Mouse (Mus musculus) thymus, postnatal 36 days (tissue): Measurements from ENCODE around the gene Pigt.

ENCODE experiments used
- DNase-seq, 2 experiments: peaks; one replicate each; pipeline ENCODE4 v3.0.0; 2022; ENCODE audit warnings: mixed read lengths in 2 of 2

Pigt gene

GRCm38 (mm10) chr2:164496847-164497690, at the start of gene Pigt:
TSS of gene Pigt (plus strand) at chr2:164497520.
- DNase-seq: peak; percentile 85

- DNase-seq: no peak
Measured at GRCm38 (mm10) chr2:164448140-164448539, 49.2 kb upstream of the Pigt start.

DNA sequence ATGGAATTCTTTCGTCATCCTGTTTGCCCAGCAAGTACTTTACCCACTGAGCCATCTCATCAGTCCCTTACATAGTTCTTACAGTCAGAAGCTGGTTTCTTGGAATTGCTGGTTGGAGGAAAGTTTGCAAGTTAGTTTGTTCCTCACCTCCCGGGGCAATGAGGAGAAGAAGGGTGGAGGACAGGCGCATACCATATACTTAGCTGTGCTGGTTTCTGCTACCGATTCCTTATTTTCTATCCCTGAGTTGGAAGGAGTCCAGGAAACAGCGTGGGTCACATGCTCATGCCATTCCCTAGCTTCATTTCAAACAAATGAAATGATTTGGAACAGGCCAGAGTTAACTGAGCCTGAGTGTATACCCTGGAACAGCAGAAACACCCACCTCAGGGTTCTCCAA, 48.4 kb upstream of the Pigt start:
- DNase-seq: no peak

- DNase-seq: no peak
Measured at GRCm38 (mm10) chr2:164449341-164450042, 47.8 kb upstream of the Pigt start.

GRCm38 (mm10) chr2:164452000-164452676, 45.2 kb upstream of the Pigt start:
- no peak for DNase-seq

- no peak for DNase-seq
Measured at GRCm38 (mm10) chr2:164453047-164453757, 44.1 kb upstream of the Pigt start.

DNA sequence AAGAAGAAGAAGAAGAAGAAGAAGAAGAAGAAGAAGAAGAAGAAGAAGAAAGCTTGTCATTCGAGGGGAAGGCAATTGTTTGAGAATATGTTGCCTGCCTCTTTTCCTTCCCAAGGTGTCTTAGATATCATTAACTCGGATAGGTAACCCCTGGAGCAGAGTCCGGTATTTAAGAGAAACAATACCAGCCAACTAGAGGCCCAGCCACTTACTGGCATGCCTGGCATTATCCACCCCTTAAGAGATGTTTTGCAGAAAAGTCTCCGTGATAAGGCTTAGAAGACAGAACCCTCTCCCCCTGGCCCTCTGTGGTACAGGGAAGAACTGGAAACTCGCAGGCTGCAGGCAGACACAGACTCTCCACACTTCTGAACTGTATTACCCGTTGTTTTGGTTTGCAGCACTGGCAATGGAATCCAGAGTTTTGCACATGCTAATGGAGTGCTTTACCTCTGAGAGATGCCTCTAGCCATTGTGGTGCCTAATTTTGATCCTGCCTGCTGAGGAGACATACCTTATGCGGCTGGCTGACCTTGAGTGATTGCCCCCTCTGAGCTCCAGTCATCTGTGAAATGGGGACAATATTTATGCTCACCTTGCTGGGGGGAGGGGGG, 43.3 kb upstream of the Pigt start:
- no peak for DNase-seq

GRCm38 (mm10) chr2:164454846-164455245, 42.5 kb upstream of the Pigt start:
- DNase-seq: no peak

DNA sequence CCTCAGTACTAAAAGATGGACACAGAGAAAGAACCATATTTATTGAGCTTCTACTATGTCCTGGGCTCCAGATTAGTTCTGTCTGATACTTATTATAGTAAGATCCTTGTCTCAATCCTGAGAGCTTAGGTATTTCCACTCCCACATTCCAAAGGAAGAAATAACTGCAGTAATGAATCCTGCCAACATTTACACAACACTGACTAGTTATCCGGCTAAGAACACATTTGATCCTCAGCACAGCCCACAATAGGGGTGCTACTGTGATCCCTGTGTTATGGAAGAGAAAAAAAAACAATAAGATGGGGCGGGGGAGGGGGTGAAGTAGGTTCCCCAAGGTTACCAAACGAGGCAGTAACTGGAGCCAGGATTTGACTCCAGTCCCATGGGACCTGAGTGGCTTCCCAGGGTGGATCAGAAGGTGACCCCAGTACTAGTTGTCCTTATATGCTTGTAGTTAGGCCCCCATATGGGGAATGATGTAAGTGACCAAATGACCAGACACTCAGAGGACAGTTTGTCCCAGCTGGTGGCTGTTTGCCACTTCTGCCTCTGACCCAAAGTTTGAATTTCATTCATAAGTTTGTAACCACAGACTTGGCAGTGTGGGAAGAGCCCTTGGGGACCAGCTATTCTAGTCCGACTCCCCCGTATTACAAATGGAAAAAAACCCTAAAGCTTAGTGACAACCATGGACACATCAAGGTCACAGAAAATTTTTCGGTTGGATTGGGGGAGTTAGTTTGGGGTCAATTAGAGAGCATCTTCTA, 41.7 kb upstream of the Pigt start:
- DNase-seq: no peak

DNA sequence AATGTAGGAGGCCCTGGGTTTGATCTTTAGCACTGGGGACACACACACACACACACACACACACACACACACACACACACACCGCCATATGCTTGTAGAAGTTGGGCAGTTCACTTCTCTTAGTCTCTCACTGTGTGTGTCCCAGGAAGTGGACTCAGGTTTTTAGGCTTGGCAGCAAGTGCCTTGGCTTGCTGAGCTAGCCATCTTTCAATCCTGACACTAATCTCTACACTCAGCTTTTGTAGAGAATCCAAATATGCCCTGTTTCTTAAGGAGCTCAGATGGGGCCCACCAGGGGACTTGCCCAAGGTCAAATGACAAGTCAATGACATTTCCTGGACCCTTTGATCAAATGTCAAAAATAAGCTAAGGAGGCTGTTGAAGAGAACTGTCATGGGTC, 40.9 kb upstream of the Pigt start:
- no peak for DNase-seq

DNA sequence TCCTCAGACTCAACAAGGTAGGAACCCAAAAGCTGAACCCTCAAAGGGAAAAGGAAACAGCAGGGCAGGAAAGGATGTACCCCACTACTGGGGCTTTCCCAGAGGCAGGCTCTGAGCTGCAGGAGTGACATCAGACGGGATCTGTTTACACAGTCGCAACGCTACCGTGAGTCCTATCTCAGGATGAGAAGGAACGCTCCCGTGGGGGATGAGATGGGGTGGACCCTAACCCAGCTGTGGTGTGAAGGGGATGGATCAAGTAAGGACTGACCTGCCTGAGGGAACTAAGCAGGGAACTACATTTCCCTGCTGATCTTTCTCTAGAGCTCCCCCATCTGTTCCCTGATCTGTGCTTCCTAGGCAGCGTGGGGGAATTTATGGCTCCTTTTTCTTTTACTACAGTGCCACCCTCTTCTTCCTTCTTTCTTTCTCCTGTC, 40.4 kb upstream of the Pigt start, which contains the start of gene Sys1:
Gene Sys1, plus strand, starts transcription at position 101 of the 437 bp plus-strand sequence.
- DNase-seq: no peak

DNA sequence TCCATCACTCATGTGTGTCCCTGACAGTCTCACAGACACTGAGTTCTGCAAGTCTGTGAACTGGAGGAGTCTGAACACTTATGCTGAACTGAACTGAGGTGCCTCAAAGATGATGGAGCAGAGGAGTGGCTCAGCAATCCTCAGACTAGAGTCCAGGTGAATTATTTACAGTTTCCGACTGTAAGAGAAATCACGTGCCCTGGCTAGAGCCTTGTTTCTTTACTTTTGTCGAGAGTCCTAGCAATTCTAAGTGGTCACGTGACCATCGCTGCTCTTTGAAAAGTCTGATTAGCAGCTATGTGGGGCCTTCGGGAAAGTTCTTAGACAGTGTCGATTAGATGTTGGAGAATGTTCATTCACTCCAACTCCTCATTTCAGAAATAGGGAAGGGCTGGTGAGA, 39.4 kb upstream of the Pigt start:
- DNase-seq: no peak

DNA sequence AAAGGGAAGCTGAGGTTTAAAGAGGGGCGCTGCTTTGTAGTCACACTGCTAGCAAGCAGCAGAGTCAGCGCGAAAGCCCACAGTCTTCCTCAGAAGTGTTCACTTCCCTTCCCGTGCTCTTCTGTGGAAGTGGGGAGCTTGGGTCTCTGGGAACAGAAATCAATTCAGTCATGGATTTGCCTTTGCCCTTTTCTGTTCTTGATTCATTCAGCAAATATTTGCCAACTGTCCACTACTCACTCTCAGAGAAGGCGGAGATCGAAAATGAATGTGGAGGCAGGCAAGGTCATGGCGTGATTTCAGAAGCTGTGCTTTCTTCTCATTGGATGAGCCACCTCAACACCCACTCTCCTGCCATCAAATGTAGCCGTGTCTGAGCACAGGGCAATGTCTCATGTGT, 38.8 kb upstream of the Pigt start:
- no peak for DNase-seq

- peak; percentile 91 to 96 for DNase-seq
Measured at GRCm38 (mm10) chr2:164460745-164461551, 36.4 kb upstream of the Pigt start, which contains the start of gene Gm20458. TSS of gene Gm20458 (plus strand) at chr2:164460967.

DNA sequence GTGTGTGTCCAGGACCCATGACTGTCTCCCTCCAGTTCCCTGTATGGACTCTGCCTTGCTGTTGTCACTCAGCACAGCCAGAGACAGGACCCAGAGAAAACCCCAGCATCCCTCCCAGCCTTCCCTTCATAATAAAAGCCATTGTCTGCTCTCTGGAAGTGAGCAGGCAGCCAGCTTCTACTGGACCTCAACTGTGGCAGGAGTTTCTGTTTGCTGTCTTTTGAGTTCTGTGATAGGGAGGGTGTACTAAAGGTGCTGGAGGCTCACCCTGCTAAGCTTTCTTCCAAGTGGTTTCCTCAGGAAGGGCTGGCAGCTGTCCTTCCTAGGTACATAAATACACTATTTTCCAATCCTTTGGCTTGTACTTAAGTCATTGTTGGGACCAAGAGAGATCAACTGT, 32.2 kb upstream of the Pigt start:
- DNase-seq: no peak

- DNase-seq: no peak
Measured at GRCm38 (mm10) chr2:164466787-164467186, 30.5 kb upstream of the Pigt start.

DNA sequence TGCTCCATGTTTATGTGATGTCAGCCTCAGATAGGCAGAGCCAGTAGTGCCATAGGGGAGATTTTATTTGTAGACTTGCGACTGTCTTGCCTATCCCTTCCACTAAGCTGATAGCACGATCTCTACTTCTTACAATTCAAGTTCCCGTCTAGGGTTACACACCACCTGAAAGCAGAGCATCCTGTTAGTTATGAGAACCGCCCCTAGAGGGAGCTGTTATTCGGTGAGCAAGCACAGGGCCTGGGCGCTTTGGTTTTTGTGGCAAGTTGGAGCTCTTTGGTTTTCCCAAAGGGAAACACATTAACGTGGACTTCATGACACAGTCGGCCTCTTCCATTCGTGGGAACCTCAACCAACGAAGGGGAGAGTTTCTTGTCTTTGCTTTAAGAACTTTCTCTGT, 27.1 kb upstream of the Pigt start:
- peak; percentile 27 to 28 for DNase-seq

DNA sequence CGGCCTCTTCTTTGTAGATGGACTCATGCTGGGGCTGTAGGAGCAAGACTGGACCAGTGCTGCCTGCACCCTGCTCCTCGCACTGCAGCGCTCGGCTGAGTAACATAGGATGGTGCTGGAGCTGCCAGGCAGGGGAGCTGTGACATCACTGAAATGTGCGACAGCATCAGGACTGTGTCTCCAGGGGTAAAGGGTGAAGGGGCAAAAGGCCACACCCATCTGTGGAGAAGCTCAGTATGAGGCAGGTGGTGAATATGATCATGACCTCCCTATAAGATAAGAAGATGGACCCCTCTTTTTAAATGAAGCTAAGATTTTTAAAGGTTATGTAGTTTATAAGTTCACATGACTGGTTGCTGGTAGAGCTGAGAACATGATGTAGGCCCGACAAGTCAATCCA, 23.7 kb upstream of the Pigt start, which contains the start of gene Trp53tg5:
Gene Trp53tg5, minus strand, starts transcription at position 101 of the 400 bp plus-strand sequence.
- no peak for DNase-seq

DNA sequence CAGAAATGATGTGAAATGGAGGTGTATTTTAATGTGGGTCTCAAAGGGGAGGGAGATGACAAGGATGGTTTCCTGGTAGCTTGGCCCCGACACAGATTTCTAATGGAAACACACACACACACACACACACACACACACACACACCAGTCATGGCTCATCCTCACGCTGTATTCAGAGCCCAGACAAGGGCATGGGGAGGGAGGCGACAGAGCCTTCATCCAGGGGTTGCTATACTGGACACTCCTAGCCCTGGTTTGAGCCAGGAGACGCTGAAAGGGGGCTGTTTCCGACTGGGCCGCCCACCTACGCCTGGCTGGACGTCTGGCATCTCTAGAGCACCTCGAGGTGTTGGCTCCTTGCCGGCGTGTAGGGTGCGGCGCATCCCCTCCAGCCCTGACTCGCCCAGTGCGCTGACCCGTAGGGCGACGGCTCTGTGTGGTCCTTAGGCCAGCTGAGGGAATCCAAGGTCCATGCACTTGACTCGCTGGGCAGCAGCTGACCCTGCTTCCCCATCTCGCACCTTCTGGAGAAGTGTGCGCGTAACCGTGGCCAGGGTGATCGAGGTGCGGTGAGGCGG, 11.6 kb upstream of the Pigt start, which contains the start of gene Dbndd2:
Gene Dbndd2, plus strand, starts transcription at position 426 of the 577 bp plus-strand sequence.
- no peak for DNase-seq
